Mouse (Mus musculus): ENCODE data around the gene Camk2g.

Camk2g gene

GRCm38 (mm10) chr14:20806116-20806840 is 12.4 kb upstream of the Camk2g start:
- DNase-seq (ENCODE audit: low spot score) = no peak

GRCm38 (mm10) chr14:20804964-20805672 is 11.2 kb upstream of the Camk2g start:
- peak; percentile 72 for DNase-seq (ENCODE audit: low spot score)

- DNase-seq (ENCODE audit: low spot score) = no peak
Measured at GRCm38 (mm10) chr14:20804481-20804880, 10.6 kb upstream of the Camk2g start.

GRCm38 (mm10) chr14:20803606-20803938 is 9.7 kb upstream of the Camk2g start:
- DNase-seq (ENCODE audit: low spot score) = no peak

- DNase-seq (ENCODE audit: low spot score) = no peak
Measured at GRCm38 (mm10) chr14:20802926-20803605, 9.2 kb upstream of the Camk2g start.

- peak; percentile 77 for DNase-seq (ENCODE audit: low spot score)
Measured at GRCm38 (mm10) chr14:20798761-20799160, 4.9 kb upstream of the Camk2g start.

- DNase-seq (ENCODE audit: low spot score) = no peak
Measured at GRCm38 (mm10) chr14:20798300-20798699, 4.4 kb upstream of the Camk2g start.

GRCm38 (mm10) chr14:20796643-20797042 is 2.8 kb upstream of the Camk2g start:
- DNase-seq (ENCODE audit: low spot score) = no peak

GRCm38 (mm10) chr14:20796170-20796569 is 2.3 kb upstream of the Camk2g start:
- DNase-seq (ENCODE audit: low spot score) = no peak

- no peak for DNase-seq (ENCODE audit: low spot score)
Measured at GRCm38 (mm10) chr14:20795423-20796152, 1.7 kb upstream of the Camk2g start.

- DNase-seq (ENCODE audit: low spot score) = no peak
Measured at GRCm38 (mm10) chr14:20794589-20794988, 701 bp upstream of the Camk2g start.

GRCm38 (mm10) chr14:20792922-20793757 is 748 bp downstream of the Camk2g start:
- no peak for DNase-seq (ENCODE audit: low spot score)

GRCm38 (mm10) chr14:20792243-20792921 is 1.5 kb downstream of the Camk2g start:
- no peak for DNase-seq (ENCODE audit: low spot score)

GRCm38 (mm10) chr14:20791511-20792242 is 2.2 kb downstream of the Camk2g start:
- DNase-seq (ENCODE audit: low spot score) = no peak

- no peak for DNase-seq (ENCODE audit: low spot score)
Measured at GRCm38 (mm10) chr14:20790996-20791395, 2.9 kb downstream of the Camk2g start.

GRCm38 (mm10) chr14:20790445-20790844 is 3.4 kb downstream of the Camk2g start:
- DNase-seq (ENCODE audit: low spot score) = no peak

GRCm38 (mm10) chr14:20789593-20789992 is 4.3 kb downstream of the Camk2g start:
- no peak for DNase-seq (ENCODE audit: low spot score)

GRCm38 (mm10) chr14:20788151-20788550 is 5.7 kb downstream of the Camk2g start:
- no peak for DNase-seq (ENCODE audit: low spot score)

GRCm38 (mm10) chr14:20786611-20787015 is 7.3 kb downstream of the Camk2g start:
- DNase-seq (ENCODE audit: low spot score) = no peak

GRCm38 (mm10) chr14:20786020-20786419 is 7.9 kb downstream of the Camk2g start:
- DNase-seq (ENCODE audit: low spot score) = no peak

Data from urinary bladder, postnatal 10 days (tissue).